Mouse (Mus musculus) lung, postnatal 25 days (tissue): ENCODE measurements around the gene Klra6.
"Not testable (repeated sequence)": the region's sequence is repeated elsewhere in the genome, so short reads cannot be mapped to it uniquely, and the experiment has no call there.

Source experiments
- DNase-seq: peaks from one replicate; pipeline ENCODE4 v3.0.0; 2022; ENCODE audit warnings: low spot score

The Klra6 gene

GRCm38 (mm10) chr6:130026854-130027253 lies at the start of gene Klra6:
Gene Klra6, minus strand, starts transcription at chr6:130026954.
- no peak for DNase-seq

- not testable (repeated sequence) for DNase-seq
Observed at GRCm38 (mm10) chr6:130067171-130067570, 40.4 kb upstream of the Klra6 start, which contains the start of gene Klra4. Gene Klra4, minus strand, starts transcription at chr6:130067271.

DNA sequence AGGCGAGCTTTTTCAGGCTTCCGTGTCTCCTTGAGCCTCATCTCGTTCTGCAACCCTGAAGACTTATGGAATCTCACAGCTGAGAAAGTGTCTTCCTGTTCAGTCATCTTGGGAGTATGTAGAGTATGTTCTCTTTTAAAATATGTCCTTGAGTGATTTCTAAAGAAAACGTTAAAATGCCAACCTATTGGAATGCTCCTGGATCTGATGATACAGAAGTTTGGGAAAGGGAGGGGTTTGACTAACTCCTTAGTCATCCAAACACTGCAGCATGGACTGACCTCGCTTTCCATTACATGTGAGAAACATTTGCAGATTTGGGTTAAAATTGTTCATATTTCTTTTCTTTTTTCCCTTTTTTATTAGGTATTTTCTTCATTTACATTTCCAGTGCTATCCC lies 38.4 kb upstream of the Klra6 start:
- no peak for DNase-seq

GRCm38 (mm10) chr6:130035146-130035545 lies 8.4 kb upstream of the Klra6 start:
- DNase-seq = not testable (repeated sequence)

GRCm38 (mm10) chr6:130031493-130032089 lies 4.8 kb upstream of the Klra6 start:
- DNase-seq = not testable (repeated sequence)
